ENCODE assay signal across 17 mouse cellular contexts in the genomic region with DNA sequence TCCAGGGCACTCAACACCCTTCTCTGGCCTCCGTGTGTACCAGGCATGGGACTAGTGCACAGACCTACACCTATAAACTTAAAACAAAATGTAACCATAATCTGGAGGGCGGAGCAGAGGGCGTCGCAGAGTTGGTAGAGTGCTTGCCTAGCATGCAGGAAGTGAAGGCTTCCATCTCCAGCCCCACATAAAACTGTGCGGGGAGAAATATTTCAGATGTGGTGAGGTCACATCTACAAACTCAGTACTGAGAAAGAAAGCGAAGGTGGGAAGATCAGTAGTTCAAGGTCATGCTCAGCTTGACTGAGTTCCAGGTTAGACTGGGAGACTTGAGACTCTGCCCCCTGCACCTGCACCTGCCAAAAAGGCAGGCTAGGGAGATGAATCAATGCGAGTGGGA. TPM values are rescaled to one million over a fixed set of nuclear protein-coding genes. Genes with fewer than 3 reads are reported as not detected.
"Had no signal": no experiment of that assay in that cellular context is flagged by ENCODE, and none has a peak within 500 bp of the region (broad histone marks: within the 10 kb centered on the region; RNA-seq: fewer than 3 reads in every experiment).

No protein-coding gene starts in this region.

- H3K4me1 ChIP-seq: limb, embryonic 10.5 days had no signal

- DNase-seq: kidney, adult 11 months; kidney, adult 9 months; kidney, postnatal 10 days; kidney, postnatal 4 days; lung, adult 2 months; lung, postnatal 4 days; thymus, postnatal 4 days had no signal

- H3K27ac ChIP-seq: layer of hippocampus, adult 2 months; limb, embryonic 10.5 days; liver, embryonic 15.5 days; midbrain, embryonic 12.5 days; neural tube, embryonic 15.5 days; stomach, postnatal 0 days had no signal

- ATAC-seq: lung, postnatal 0 days; midbrain, embryonic 16.5 days had no signal

- H3K4me3 ChIP-seq: layer of hippocampus, adult 2 months; limb, embryonic 10.5 days; liver, embryonic 15.5 days; megakaryocyte, embryonic 14.5 days; midbrain, embryonic 12.5 days; neural tube, embryonic 15.5 days had no signal

RNA-seq across cellular contexts. Expression of gene Crtam, which starts 43.8 kb away (rescaled TPM):
- polyA plus RNA-seq: liver, embryonic 15.5 days; midbrain, embryonic 12.5 days; neural tube, embryonic 11.5 days; stomach, postnatal 0 days had no signal
